Mouse (Mus musculus) adrenal gland, postnatal 4 days (tissue): ENCODE data around the gene Il1rl2. TPM values are rescaled to one million over a fixed set of nuclear protein-coding genes. Genes with fewer than 3 reads are reported as not detected.

ENCODE experiments used
- DNase-seq, 2 experiments: peaks; one replicate each; pipeline ENCODE4 v3.0.0; 2021 to 2022; ENCODE audit warnings: low spot score in 2 of 2, mixed read lengths in 2 of 2
- total RNA-seq, 2 experiments: library from RNA; stranded (reverse); gene quantifications; 2 replicates each; pipeline ENCODE4 v1.2.3; 2021

Gene Il1rl2
- total RNA-seq, 2 experiments from 2014 or later, result 4.5 to 5.8 TPM

- no peak for DNase-seq
These were observed 719 bp downstream of the Il1rl2 start for GRCm38 (mm10) chr1:40324955-40325702.

GRCm38 (mm10) chr1:40325711-40326327 lies 1.4 kb downstream of the Il1rl2 start:
- no peak for DNase-seq

- no peak for DNase-seq
These were observed 3.2 kb downstream of the Il1rl2 start for GRCm38 (mm10) chr1:40327604-40328003.

DNA sequence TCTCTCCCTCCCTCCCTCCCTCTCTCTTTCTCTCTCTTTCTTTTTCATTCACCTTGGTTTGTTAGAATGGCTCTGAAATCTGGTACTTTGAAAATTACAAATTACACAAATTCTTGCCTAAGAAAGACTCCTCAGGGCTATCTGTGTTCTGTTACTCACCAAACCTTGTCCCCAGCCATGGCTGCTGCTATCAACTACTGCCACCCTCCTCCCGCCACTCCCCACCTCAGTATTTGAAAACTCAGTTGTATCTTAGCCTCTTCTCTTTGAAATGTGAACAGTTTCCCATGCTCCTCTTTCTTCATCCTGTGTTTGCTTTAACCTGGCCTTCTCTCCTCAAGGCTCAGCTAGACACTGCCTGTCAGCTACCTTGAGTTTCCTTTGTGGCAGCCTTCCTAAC lies 5.1 kb downstream of the Il1rl2 start:
- no peak for DNase-seq

DNA sequence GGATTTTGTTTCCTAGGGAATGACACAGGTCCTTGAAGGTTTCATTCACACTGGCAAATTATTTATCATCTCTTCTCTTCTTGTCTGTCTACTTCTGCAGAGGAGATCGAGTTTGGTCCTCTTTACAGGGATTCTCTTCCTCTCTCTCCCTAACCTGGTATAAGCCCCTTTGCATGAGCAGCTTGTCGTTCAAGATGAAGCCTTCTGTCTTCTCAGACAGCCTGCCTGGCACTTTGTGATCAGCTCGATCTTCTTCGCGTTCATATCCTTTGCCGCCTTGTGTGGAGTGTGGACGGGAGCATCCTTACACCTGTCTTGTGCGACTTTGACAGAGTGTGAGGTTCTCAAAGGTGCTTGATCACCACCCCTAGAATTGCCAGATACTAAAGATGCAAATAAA lies 5.8 kb downstream of the Il1rl2 start:
- DNase-seq, result no peak

- DNase-seq, result no peak
These were observed 14.9 kb downstream of the Il1rl2 start for GRCm38 (mm10) chr1:40339346-40339745.

DNA sequence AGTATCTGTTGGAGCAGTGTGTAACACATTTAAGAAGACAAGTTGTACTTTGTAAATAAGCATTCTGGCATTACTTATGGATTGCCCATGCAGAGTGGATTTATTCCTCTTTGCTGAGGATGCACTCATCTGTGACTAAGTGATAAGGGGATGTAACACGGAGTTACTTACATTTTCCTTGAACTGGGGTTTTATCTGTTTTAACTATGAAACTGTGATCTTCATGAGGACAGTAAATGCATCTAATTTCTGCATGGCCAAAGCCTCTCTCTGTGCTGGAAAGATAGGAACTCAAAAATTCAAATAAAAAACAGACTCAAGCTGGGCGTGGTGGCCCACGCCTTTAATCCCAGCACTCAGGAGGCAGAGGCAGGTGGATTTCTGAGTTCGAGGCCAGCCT lies 15.7 kb downstream of the Il1rl2 start:
- no peak for DNase-seq

DNA sequence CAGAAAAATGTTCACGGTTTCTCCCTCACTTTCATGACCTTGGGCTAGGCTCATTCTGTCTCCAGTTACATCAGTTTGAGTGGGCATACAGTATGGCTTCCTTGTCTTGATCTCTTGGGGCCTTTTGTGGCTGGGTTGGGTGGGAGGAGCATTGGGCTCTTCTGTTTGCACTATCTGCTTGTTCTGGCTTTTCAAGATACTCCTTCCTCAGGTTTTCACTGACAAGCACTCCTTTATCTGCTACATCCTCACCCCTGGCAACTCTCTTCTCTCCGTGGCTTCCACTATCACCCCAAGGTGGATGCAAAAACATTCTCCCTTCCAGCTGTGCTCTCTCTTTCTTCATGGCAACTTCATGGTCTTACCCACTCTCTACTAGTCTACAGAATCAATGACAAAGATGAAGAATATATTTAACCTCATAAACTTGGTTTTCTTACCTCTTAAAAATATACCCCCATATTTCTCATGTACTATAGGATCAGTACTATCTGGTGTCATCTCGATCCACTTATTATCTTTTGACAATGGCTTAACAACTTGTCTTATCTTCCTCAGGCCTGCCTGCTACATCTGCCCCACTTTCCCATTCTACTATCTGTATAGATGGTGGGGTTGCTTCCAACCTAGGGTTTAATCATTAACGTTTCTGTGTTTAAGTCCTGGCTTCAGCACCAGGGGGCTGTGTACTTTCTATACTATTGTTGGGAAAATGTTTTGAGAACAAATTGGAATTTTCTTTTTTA lies 27.9 kb downstream of the Il1rl2 start:
- DNase-seq, result no peak

GRCm38 (mm10) chr1:40352904-40353286 lies 28.5 kb downstream of the Il1rl2 start:
- no peak for DNase-seq

DNA sequence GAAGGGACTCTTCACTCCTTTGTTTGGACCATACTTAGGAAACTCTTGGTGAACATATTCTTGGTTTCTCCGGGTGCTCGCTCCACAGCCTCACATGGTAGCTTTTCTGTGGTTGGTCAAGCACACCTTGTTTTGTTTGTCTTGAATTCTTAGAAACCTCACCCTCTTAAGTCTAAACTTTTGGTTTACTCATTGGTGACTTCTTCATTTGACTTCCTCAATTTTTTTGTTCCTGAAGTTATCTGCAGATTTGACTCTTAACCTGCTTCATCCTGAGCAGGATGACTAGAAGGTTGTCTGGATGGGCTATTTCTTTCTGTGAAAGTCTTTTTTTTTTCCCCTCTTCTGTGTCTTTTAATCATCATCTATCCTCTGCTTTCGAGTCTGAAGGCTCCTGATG lies 30.3 kb downstream of the Il1rl2 start:
- no peak for DNase-seq

DNA sequence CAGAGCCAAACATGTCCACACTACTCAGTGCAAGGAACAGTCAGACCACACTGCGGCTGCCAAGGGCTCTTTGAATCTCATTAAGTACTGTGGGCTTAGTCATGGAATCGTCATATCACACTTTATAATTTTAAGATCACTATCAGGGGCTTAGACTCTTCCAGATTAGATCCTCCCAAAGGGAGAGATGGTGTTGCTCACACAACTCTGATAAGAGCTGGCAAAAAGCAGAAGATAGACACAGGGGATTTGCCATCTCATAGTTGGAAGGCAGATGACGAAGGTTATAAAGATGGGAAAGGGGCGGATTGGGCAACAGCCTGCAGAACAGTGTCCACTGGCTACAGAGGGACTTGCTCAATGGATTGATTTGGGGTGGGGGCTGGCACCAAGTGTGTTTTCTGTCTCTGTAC lies 31.0 kb downstream of the Il1rl2 start:
- DNase-seq, result no peak

DNA sequence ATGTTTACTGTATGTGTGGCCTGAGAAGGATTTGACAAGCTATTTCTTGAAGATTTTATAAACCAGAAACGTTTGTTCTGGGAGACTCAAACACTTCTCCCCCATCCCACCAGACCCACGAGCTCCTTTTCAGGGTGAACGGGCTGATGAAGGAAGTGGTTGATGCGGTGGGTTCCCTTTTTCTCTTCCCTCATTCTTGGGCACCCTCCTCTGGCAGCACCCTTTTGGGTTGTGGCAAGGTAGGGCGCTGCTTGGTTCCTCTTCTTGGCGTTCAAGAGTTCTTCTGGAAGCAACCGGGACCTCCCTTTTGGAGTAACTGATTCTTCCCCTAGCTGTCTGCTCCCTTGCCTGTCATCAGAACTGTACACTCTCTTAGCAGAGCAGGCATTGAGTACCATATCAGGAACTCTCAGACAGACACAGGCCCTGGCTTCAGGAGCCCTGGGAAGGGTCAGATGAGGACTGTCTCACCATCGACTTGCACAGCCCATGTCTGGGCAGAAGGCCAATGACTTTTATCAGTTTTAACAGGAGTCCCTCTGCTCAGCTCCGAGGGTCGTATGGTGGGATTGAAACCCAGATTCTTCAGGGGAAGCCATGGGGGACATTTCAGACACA lies 31.6 kb downstream of the Il1rl2 start:
- no peak for DNase-seq

GRCm38 (mm10) chr1:40357921-40358320 lies 33.5 kb downstream of the Il1rl2 start:
- DNase-seq, result no peak

DNA sequence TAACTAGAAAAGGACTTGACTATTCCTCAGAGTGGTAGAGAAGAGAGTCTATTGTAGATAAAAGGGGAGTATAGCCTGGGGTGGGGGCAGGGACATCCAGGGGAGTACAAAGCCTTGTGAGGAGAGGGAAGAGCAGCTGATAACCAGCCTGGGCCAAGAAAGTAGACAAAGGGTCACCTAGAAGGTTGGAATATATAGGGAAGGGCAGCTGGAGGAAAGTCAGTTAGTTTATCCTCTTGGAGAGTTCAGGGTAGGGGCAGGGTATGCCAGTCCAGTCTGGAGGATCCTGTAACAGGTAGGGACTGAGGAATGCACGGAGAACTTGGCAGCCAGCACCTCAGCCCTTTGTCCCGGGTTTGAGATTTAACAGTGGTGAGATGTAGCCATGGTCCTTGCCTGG lies 33.9 kb downstream of the Il1rl2 start:
- no peak for DNase-seq

DNA sequence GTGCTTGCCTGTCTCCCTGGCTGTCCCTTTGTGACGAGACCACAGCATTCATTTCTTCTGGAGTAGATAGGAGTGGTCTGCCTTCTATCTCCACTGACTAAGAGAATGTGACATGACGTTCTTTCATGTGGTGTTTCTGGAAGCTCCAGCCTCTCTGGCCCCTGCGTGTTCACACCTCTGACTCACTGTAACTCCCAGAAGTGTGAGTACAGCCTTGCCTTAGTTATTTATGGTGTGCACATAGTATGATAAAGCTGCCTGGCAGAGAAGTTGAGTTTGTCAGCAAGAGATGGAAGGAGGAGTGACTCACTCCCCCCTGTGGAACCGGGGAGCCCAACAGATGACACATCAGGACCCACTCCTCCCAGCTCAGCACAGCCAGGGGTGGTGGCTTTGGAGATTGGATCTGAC lies 34.4 kb downstream of the Il1rl2 start:
- DNase-seq, result no peak

DNA sequence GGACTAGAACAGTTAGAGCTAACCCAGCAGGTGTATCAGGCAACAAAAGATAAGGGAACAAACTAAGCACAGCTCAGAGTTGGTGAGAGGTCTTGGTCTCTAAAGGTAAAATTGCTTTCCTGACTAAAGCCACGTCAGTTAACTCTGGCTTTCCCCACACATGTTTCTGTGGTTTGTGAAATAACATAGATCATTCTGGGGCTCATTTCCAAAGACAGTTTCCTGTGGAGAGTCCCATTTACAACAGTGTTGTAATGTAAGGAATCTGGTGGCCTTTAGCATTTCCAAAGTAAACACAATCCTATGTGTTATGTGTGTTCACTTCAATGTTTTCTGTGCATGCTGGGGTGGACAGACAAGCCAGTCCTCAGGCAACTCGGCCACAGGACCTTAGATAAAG lies 35.3 kb downstream of the Il1rl2 start:
- DNase-seq, result no peak

DNA sequence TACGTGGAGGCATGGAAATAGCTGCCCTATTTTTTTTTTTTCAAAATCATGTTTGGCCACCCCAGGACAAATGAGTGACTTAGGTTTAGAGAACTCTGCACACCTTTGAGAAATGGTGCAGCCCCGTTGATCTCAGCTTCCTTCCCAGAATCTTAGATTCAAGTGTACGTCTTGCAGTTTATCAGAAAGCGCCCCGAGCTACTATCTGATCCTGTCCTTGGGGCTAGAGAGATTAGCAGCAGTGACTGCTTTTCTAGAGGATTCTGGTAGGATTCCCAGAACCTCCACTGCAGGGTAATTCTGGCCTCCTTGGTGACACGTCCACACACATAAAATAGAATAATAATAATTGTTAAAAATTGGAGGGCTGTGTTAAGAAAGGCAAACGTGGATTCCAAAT lies 36.6 kb downstream of the Il1rl2 start:
- no peak for DNase-seq

GRCm38 (mm10) chr1:40361596-40361995 lies 37.2 kb downstream of the Il1rl2 start:
- no peak for DNase-seq

- DNase-seq, result no peak
These were observed 38.4 kb downstream of the Il1rl2 start for GRCm38 (mm10) chr1:40362784-40363183.

GRCm38 (mm10) chr1:40372951-40373350 lies 48.5 kb downstream of the Il1rl2 start:
- no peak for DNase-seq

GRCm38 (mm10) chr1:40375148-40375547 lies 50.7 kb downstream of the Il1rl2 start:
- no peak for DNase-seq

DNA sequence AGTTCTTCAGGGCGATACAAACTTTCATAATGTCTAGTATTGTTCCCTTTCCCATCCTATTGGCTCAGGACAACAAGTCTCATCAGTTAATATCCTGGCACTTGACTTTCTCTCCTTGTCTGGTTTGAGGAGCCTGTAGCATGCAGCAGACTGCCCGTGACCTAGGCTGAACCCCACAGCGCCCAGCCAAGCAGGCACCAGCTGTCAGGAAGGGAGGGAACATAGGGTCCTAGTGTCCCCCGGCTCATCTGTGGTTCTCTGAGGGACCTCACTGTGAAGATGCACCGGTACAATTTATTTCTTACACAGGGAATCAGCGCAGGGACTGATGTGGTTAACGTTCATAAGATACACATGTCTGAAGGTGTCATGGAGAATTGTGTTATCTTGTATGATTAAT lies 52.3 kb downstream of the Il1rl2 start:
- no peak for DNase-seq
